Mouse (Mus musculus) G1E-ER4 (cell line): ENCODE measurements around the gene Parn. TPM values are rescaled to one million over a fixed set of nuclear protein-coding genes. Genes with fewer than 3 reads are reported as not detected.

Experiments used
- GATA1 ChIP-seq: IDR thresholded peaks from one replicate; pipeline ENCODE4 v1.8.0; 2012; ENCODE audit warnings: low read length, inconsistent platforms
- polyA plus RNA-seq: library from polyadenylated mRNA; stranded (reverse); fragments of >175 nt; gene quantifications from 2 replicates; pipeline ENCODE4 v1.2.3, GENCODE M21; 2012

The Parn gene
- 55.5 and 69.9 TPM in 2 replicates for polyA plus RNA-seq

DNA sequence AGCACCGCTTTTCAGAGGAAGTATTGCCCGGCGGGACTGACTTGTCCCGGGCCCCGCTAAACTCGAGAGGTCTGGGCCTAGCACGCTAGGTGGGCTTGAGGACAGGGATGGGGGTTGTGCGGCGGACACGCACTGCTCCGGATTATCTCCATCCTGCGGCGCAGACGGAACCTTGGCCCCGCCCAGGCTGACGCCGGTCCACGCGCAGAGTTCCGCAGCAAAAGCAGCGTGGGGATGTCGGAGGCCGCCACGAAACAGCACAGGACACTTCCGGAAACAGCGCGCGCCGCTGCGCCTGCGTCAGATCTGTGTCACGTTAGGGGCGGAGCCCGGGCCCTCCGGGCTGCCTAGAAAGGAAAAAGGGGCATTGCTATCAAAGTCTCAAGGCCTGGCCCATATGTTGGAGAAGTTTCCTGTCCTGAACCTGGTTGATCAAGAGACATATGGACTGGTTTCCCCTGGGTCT, at the start of gene Parn:
Parn (minus strand) TSS at position 293 of the 466 bp plus-strand sequence.
- no peak for TF ChIP-seq GATA1

DNA sequence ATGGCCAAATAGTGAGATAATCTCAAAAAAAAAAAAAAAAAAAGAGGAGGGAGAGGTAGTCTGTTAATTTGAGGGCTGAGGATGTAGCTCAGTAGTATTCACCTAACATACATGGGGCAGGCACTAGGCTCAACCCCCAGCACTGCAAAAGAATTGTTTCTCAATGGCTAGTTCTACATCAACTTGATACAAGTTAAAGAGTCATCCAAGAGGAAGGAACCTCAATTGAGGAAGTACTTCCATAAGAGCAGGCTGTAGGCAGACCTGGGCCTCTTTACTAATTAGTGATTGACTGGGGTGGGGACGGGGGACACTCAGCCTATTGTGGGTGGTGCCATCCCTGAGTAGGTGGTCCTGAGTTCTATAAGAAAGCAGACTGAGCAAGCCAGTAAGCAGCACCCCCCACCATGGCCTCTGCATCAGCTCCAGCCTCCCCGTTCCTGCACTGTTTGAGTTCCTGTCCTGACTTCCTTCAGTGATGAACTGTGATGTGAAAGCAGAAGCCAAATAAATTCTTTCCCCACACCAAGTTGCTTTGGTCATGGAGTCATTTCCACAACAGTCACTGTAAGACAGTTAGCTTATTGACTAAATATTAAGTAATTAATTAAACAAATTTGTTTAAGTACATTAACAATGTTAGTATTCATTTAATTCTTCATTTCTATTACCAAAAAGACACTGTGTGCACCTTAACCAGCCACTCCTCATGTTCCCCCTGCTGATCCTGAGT, 49.0 kb upstream of the Parn start:
- no peak for TF ChIP-seq GATA1

DNA sequence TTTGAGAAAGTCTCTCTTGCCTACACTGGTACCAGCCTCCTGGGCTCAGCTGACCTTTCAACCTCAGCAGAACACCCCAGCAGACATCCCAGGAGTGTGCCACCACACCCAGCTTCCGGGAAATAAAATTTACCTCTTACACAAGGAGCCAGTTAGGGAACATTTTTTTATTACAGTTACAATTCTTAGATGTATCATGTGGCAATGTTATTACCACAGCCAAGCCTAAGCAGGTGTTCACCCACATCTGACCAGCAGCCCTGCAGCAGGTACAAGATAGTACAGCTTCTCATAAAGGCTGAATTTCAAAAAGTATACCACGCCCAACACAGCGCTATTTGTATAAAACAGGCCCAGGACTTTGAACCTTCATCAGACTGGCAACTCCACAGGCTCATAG, 46.9 kb upstream of the Parn start:
- no peak for TF ChIP-seq GATA1

DNA sequence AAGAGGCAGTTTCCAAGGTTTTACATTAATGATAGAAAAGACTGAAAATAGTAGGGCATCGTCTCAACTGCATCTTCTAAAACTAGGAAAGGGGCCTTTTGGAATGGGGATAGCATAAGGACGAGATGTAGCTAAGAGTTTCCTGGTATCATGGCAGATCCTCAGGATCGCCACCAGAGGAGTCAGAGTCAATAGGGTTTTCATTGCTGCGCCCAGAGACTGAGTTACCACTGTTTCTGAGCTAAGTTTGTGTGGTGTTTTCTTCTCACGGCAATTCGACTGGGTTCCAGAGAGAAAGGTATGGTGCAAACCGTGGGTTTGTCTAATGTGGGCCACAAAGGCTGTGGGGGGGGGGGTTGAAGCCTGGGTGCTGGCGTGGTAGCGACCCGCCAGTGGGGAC, 36.7 kb upstream of the Parn start:
- no peak for TF ChIP-seq GATA1

DNA sequence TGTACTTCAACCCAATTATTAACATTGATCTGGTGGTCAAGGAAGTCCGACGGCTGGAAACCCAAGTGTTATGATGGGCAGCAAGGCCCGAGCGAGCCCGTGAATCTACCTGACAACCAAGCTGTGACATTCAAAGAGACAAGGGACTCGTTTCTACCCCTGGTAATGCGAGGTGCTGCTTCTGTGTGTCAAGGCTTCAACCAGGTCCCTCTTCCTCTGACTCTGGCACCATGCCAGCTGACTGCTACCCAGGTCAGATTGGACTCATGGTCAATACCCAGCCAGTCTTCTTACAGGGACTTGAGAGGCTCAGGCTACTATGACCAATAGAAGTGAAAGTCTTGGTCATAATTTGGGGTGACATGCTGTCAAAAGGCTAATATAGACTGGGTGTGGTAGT, 34.2 kb upstream of the Parn start:
- TF ChIP-seq GATA1: no peak

DNA sequence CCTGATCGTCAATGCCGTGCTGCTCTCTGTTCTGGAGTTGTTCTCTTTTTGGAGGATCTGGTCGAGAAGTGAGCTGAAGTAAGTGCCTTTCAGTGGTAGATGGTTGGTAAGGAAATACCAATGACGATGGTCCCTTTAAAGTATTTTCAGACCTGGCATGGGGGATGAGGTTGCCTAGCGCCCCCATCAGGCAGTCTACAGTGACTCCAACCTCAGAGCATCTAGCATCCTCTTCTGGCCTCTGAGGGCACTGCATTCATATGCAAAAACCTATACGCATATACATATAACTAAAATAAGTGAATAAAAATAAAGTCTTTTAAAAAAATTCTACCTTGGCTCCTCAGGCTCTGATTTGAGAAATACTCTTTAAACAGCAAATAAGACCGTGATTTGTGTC, 31.0 kb upstream of the Parn start:
- TF ChIP-seq GATA1: no peak

DNA sequence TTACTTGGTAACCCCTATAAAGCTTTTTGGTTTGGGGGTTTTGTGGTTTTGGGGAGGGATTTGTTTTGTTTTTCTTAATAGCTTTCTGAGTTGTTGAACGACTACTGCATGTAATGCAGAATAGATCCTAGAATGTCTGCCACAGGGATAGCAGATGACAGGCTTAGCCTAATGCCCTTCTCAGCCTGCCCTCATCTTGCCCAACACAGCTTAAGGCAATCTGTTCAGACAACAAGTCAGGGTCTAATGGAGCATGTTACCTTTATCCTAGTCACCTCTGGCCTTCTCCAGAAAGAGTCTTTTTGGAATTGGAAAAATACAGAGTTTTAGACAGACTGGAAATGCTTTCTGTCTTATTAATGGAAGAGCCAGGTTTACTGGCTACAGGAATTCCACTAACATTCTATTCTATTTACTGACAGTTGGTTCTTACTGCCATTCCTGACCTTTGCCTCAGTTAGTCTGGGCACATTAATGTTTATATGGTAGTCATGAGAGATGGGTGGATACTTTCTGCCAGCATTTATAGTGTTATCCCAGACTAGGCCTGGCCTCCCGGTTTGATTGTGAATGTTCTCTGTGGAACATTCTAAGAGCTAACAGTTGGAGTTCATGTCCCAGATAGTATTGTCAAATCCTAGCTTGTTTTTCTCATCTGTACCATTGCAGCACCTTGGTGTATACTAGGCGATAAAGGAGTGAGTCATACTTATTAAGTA, 10.8 kb upstream of the Parn start:
- no peak for TF ChIP-seq GATA1

DNA sequence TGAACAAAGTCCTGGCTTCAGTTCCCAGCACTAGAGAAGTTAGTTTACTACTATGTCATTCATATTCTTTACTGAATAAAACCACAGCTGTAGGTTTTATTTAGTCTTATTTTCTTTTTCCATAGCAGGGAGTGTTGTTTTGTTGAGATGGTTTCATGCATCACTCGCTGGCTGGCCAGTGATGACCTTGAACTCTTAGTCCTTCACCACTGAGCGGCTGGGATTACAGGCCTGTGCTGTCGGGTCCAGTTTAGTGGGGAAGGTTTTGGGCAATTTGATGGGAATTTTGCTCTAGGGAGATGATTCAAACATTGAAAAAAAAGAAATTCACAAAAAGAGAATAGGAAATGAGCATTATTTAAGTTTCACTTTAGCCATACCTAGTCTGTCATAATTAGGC, 6.5 kb upstream of the Parn start:
- TF ChIP-seq GATA1: no peak

DNA sequence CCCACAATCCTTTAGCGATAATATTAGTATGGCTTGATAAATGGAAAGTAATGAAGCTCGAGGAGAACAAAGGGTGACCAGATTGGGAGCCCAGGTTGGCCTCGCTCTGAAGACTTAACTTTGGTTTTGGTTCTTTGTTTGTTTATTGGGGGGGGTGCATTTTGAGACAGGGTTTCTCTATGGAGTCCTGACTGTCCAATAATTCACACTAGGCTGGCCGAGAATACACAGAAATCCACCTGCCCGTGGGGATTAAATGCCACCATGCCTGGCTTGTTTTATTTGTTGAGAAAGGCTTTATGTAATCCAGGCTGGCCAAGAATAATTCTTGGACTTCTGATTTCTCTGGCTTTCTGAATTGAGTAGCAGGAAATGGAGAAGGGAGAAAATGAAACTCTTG, 5.1 kb upstream of the Parn start:
- TF ChIP-seq GATA1: no peak

DNA sequence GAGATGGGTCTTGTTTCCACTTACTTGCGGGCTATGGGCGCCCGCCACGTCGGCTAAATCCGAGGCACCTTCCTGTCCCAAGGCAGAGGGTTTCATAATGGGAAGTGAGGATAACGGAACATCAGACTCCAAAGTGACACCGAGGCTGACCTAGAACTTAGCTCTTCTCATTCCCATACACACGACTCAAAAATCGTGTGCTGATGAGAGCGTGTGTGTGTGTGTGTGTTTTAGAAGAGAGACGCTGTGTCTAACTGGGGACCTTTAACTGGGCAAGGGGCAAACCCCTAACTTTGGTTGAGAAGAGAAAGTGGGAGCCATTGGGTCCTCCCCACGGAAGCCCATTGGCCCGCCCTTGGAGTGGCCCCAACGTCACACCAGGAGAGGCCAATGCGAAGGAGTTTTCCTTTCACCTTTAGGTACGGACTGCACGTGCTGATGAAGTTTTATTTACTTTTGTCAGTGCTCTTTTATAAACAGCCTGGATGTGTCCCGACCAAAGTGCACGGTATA, 4.5 kb upstream of the Parn start:
- TF ChIP-seq GATA1: no peak

DNA sequence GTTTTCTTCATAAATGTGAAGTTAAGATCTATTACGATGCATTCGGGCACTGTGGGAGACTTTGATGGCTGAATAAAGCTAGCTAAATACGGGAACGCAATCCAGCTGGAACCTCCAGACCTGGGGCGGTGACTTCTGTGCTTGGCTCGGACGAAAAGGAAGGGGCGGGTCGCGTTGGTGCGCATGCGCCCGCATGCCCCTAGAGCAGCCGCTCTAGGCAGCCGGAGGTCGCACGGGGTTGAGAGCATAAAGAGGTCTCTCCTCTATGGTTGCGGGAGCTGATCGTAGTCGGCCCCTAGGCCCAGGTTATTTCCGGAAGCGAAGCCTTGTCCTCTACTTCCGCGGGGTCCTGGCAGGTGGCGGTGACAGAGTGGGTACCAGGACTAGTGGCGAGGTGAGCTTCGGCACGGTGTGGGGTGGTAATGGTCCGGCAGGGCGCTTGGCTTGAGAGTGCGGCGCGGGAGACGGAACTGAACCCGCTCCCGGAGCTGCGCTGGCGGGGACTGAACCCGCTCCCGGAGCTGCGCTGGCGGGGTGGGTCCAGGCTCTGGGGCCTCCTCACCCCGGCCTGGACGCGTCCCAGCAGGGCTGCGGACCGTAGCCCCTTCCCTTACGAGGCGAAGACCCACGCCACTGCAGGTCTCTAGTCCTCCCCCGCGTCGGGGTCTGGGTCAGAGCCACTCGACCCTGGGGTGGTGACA, 3.9 kb upstream of the Parn start, which contains the start of the genes Bfar and 3110001I22Rik:
Bfar (plus strand) TSS at position 174 of the 701 bp plus-strand sequence.
3110001I22Rik (plus strand) TSS at position 245 of the 701 bp plus-strand sequence.
- no peak for TF ChIP-seq GATA1

DNA sequence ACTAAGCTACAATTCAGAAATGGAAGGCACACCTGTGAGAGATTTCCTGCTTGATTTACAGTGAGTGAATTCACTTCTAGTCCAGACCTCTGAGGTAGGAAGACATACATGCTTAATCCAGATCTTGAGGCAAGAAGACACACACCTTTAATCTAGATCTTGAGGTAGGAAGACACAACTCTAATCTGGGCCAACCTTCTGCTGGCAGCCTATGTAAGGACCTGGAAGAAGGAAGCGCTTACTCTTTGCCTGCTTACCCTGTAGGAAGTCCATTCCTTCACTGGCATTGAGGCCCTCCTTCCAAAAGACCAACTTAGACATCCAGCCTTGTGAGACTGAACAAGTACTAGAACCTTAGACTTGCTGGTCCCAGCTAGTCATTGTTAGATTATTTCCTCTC, 1.3 kb upstream of the Parn start:
- TF ChIP-seq GATA1: no peak

DNA sequence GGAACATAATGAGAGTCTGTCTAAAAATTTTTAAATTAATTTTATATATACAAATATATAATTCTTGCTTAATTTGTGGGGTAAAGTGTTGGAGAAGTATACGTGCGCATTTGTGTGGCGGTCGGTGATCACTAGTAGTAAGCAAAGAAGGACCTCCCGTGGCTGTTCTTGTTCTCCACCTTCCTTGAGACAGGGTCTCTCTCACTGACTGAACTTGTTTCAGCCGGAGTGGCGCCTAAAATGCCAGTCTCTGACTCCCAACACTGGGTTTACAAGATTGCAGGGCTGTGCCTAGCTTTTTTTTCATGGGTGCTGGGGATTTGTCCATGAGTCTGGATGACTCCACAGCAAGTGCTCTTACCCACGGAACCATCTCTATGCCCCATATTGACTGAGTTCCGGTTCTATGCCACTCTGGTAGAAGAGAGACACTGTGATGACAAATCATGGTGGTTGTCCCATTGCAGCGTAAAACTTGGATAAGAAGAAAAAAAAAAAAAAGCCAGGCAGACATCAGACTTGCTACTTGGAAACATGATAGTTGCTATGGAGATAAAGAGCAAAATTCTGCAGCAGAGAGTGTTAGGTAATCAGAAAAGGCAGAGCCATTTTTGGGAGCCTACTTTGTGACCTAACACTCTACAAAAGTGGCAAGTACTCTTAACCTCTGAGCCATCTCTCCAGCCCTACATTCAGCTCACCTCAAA, 585 bp upstream of the Parn start:
- TF ChIP-seq GATA1: peak; percentile 9

DNA sequence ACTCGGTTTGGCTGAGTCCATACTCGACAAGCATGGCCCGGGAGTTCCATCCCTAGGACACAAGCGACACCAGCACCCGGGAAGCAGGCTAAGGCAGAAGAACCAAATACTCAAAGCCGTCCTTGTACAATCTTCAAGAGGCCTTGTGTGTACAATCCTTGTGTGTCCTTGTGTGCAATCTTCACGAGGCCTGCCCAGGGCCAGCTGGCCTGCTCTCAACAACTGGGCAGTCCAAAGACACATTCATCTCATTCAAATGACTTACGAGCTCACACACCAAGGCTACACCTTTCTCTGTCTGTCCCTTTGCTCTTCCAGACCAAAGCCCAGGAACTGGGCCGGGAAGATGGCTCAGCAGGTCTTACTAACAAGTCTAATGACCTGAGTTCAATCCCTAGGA, 7.2 kb downstream of the Parn start:
- no peak for TF ChIP-seq GATA1

DNA sequence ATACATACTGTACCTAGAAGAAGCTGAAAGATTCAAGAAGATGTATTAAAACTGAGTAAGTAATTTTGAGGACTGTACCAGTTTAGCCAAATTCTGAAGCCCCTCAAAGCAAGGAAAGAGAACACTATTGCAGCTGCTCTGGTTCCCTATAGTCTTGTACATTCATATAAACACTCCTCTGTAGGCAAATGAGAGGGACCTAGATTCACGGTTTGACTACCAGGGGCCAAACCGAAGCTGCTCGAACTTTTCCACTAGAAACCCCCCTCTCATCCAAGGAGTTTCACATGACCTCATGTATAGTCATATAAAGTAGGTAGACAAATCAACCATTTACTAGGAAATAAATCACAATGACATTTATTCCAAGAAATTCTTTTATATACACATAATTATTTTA, 9.1 kb downstream of the Parn start:
- no peak for TF ChIP-seq GATA1
